Mouse (Mus musculus) lung, postnatal 4 days (tissue): ENCODE measurements around the gene Mylip.

ENCODE experiments used
- DNase-seq, 2 experiments: peaks; one replicate each; pipeline ENCODE4 v3.0.0; 2021

Mylip gene

GRCm38 (mm10) chr13:45440226-45440625, 50.7 kb downstream of the Mylip start:
- DNase-seq = no peak

DNA sequence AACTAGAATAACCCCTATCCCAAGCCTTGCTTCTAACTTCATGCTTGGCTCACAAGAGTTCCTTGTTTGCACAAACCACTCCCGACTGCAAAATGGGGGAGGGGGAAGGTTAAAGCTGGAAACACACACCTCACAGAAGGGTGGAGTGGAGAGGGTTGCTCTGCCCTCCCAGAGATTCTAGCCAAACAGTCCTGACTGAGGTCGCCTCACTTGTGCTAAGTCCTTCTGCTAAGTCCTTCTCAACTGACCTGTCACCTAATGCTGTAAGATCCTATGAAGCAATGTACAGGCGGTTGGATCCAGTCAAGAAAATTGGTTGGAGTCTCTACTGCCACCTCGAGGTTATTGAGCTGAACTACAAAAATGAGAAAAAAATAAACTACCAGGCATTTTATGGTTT, 52.9 kb downstream of the Mylip start:
- DNase-seq = peak; percentile 42 to 74

DNA sequence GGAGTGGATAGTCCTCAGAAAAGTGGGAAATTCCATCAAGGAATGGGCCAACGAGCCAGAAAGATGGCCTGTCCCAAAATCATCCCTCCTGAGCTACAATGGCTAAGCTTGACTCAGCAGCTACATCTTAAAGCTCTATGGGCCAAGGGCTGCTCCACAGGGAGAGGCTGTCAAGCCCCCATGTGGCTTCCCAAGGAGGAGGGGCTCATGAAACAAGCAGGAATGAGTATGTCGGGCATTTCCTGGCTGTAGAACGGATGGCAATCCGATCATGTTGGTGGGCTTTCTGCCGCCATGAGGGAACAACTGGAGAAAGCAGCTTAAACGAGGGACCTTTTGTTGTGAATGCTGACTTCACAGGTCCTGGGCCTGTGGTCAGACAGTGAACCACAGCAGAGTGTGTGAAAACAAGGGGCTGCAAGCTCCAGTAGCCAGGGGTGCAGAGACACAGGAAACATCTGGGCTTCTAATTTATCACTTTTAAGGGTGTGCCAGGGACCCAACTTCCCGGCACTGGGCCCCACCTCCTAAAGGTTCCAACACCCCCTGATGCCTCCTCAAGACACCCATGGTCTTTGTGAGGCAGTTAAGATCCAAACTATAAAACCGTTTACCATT, 53.5 kb downstream of the Mylip start:
- peak; percentile 20 to 46 for DNase-seq

- DNase-seq = no peak
Observed at GRCm38 (mm10) chr13:45444220-45444619, 54.7 kb downstream of the Mylip start.

DNA sequence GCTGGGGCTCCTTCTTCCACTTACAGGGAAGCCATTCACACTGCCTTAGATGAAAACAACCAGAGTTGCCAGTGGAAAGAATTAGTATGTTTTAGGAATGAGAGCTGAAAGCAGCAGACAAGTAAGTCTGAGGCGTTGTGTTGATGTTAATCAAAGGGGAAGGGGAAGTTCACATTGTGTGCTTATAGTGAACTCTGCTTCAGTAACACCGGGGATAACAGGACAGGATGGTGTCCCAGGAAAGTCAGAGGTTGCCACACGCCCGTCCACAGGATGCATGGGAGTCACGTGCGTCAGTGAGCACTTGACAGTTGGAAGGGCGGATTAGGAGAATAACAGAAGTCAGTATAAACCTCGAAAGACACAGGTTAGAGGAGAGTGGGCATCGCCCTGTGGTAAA, 55.1 kb downstream of the Mylip start:
- no peak for DNase-seq

DNA sequence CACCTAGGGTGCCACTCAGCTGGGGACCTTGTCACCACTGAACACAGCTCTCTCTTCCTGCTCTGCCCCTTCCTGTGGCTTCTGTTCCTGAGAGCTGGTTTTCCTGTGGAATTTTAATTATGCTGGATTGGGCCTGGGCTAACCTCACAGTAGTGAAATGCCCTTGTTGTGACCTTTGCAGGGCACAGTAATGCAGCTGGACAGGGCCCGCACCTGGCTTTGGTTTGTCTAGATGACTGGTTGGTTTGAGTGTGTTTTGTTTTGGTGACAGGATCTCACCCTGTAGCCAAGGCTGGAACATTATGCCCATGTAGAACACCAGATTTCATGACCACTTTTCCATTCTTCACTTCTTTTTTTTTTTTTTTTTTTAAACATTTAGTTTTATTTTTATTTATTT, 57.1 kb downstream of the Mylip start:
- no peak for DNase-seq

DNA sequence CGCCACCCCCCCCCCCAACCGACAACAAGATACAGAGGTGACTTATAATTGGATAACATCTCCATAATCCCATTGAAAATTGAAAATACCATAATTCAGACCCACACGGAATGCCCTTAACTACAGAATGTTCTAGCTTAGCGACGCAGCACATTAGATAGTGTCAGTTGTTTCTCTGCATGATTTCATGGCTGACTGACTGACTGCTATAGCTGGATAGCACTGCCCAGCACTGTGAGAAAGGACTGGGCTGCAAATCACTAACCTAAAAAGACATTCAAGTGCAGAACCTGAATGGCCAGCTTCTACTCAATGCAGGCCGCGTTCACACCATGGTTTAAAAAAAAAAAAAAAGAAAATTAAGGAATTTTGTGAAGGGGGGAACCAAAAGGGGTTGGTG, 62.9 kb downstream of the Mylip start:
- no peak for DNase-seq

- no peak for DNase-seq
Observed at GRCm38 (mm10) chr13:45453033-45453432, 63.5 kb downstream of the Mylip start.

DNA sequence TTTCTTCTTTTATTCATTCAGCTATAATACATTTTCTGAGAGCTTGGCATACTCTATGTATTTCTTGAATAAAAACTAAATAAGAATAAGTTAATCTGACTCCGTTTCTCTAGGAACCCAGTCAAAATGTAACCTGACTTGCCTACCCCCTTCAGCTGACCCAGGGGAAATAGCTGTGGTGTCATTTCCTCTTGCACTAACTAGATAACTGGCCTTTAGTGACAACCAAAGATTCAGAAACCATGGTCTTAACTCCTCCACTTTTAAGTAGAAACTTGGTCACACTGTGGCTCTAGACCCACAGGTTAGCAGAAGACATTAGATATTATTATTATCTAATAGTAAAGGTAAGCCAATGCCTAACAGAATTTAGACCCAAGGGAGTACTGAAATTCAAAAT, 64.5 kb downstream of the Mylip start:
- no peak for DNase-seq

- no peak for DNase-seq
Observed at GRCm38 (mm10) chr13:45454641-45455040, 65.1 kb downstream of the Mylip start.

GRCm38 (mm10) chr13:45455108-45455861, 65.7 kb downstream of the Mylip start:
- DNase-seq = peak; percentile 36 to 45

DNA sequence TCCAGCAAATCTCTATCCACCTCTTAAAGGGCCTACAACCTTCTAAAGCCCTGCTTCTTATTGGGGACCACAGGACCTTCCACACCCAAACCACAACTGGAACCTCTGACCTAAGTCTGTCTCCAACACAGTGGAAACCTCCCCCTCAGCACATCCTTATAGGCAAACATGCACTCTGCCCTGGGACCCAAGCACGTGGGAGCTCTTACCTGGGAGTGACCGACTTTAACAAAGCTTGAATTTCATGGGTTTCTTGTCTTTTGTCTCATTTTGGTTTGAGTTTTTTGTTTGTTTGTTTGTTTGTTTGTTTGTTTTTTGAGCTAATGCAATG, 66.3 kb downstream of the Mylip start:
- DNase-seq = no peak

- no peak for DNase-seq
Observed at GRCm38 (mm10) chr13:45457459-45457858, 67.9 kb downstream of the Mylip start.

GRCm38 (mm10) chr13:45460177-45460576, 70.6 kb downstream of the Mylip start:
- DNase-seq = no peak

DNA sequence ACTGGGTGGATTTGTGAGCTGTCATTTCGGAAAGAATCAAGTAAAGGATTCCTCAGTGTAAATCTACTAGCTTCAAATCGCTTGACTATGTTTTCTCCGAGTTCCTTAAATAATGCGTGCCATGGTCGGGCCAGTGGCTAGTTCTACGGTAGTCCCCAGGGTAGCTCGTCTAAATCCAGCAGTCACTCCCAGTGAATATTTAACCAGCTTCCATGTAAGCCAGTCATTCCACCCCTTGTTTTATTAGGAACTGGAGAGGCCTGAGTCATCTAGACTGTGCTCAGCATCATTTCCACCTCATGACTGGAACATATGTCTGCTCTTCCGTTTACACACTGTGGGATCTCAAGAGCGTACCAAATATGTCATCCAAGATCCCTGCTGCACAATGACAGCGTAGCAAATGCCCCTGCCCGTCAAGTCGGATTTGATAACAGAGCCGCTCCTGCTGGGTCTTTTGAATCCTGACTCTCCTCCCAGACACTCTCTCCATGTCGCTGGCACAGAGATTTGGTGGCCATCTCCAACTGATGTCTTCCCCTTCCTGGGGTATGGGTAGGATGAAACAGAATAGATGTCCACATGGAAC, 71.9 kb downstream of the Mylip start:
- DNase-seq = no peak
